ENCODE assay signal across 24 mouse cellular contexts in the genomic region with DNA sequence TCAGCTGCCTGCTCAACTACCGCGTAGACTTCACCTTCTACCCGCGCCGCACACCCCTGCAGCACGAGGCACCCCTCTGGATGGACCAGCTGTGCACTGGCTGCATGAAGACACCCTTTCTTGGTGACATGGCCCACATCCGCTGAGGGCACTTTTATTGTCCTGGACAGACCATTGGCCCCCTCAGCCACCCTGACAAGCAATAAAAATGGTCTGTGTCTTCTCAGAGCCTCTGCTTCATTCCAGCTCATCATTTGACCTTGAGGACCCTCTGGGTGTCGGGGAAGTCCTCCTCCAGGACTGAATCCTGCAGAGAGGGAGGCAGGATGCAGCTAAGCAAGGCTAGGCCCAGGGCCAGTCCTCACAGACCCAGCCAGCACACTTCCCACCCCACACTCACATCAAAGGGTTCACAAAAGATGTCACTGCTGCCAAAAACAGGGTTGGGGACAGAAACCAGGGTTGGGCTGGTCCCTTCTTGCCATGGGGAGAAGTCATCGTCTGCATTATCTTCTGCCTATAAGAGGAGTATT. TPM values are rescaled to one million over a fixed set of nuclear protein-coding genes. Genes with fewer than 3 reads are reported as not detected.
DNase-seq lines count a peak whose midpoint lies in the region; ATAC-seq and TF ChIP-seq lines count a peak whose summit lies in the region.
"Had no signal": no experiment of that assay in that cellular context is flagged by ENCODE, and none has a peak within 500 bp of the region (broad histone marks: within the 10 kb centered on the region; RNA-seq: fewer than 3 reads in every experiment).

No protein-coding gene starts in this region.

- peak; percentile 48 for DNase-seq in forebrain, embryonic 11.5 days (ENCODE audit: low spot score)
- no peak for DNase-seq in forebrain, postnatal 0 days
- DNase-seq in layer of hippocampus, adult 2 months (ENCODE audit: low spot score in 2 of 2), result no peak
- no peak for DNase-seq in layer of hippocampus, postnatal 14 days (ENCODE audit: low spot score in 2 of 2)
- DNase-seq in testis, postnatal 10 days (ENCODE audit: low spot score), result peak; percentile 38
- no peak for DNase-seq in testis, postnatal 14 days (ENCODE audit: low spot score)
- peak; percentile 60 to 83 for DNase-seq in lung, postnatal 4 days
- no peak for DNase-seq in left cerebral cortex, adult 9 months (ENCODE audit: low spot score in 2 of 2)
- DNase-seq: adrenal gland, adult 8-10 months; embryo, embryonic 11 days; heart, postnatal 4 days; layer of hippocampus, postnatal 36 days; retina, postnatal 1 day had no signal

- no peak overlapping the region for H3K4me2 ChIP-seq in forebrain, embryonic 11.5 days (ENCODE audit: low read depth, low read length, severe bottlenecking)
- no peak overlapping the region for H3K4me2 ChIP-seq in forebrain, postnatal 0 days (ENCODE audit: low read depth)
- H3K4me2 ChIP-seq: embryonic facial prominence, embryonic 15.5 days; heart, embryonic 15.5 days; kidney, embryonic 15.5 days; midbrain, embryonic 15.5 days; stomach, embryonic 15.5 days had no signal

- no peaks in the 10 kb centered on the region for H3K9me3 ChIP-seq in forebrain, embryonic 11.5 days (ENCODE audit: control insufficient read depth, low read length)
- H3K9me3 ChIP-seq in forebrain, postnatal 0 days (ENCODE audit: low read length), result no peaks in the 10 kb centered on the region
- H3K9me3 ChIP-seq: embryonic facial prominence, embryonic 15.5 days; forebrain, embryonic 10.5 days; heart, embryonic 15.5 days; kidney, embryonic 15.5 days; midbrain, embryonic 15.5 days; stomach, embryonic 15.5 days had no signal

- WGBS in forebrain, embryonic 11.5 days, result 95% methylated on average over 9 of the region's 9 CpGs
- 91% methylated on average over 9 of the region's 9 CpGs for WGBS in forebrain, postnatal 0 days

- H3K36me3 ChIP-seq in forebrain, embryonic 11.5 days (ENCODE audit: control insufficient read depth, insufficient read depth, low read length), result peaks cover 44% of the 10 kb centered on the region
- peaks cover 12% of the 10 kb centered on the region for H3K36me3 ChIP-seq in forebrain, postnatal 0 days (ENCODE audit: insufficient read depth)

- no peak overlapping the region for H3K27ac ChIP-seq in forebrain, embryonic 11.5 days (ENCODE audit: low read depth, low read length)
- no peak overlapping the region for H3K27ac ChIP-seq in forebrain, postnatal 0 days (ENCODE audit: low read depth, low read length)
- no peak overlapping the region for H3K27ac ChIP-seq in layer of hippocampus, adult 2 months
- H3K27ac ChIP-seq: embryonic facial prominence, embryonic 15.5 days; forebrain, embryonic 10.5 days; heart, embryonic 15.5 days; kidney, embryonic 15.5 days; midbrain, embryonic 15.5 days; stomach, embryonic 15.5 days had no signal

- H3K4me1 ChIP-seq in forebrain, embryonic 11.5 days (replicated peaks; ENCODE audit: control insufficient read depth, insufficient read depth, low read length), result no peaks in the 10 kb centered on the region
- H3K4me1 ChIP-seq in forebrain, postnatal 0 days (ENCODE audit: insufficient read depth), result 0 out of 2 replicates have a peak, but pooled peaks cover 4% of the 10 kb centered on the region

- H3K4me3 ChIP-seq in forebrain, embryonic 11.5 days (ENCODE audit: low read depth, low read length), result no peak overlapping the region
- no peak overlapping the region for H3K4me3 ChIP-seq in forebrain, postnatal 0 days (ENCODE audit: low read depth, low read length)
- peak overlapping the region; percentile 43 for H3K4me3 ChIP-seq in layer of hippocampus, adult 2 months
- H3K4me3 ChIP-seq: embryonic facial prominence, embryonic 15.5 days; forebrain, embryonic 10.5 days; heart, embryonic 15.5 days; kidney, embryonic 15.5 days; midbrain, embryonic 15.5 days; myocyte; stomach, embryonic 15.5 days had no signal

- no peaks in the 10 kb centered on the region for H3K27me3 ChIP-seq in forebrain, embryonic 11.5 days (ENCODE audit: control insufficient read depth, insufficient read depth, low read length)
- no peaks in the 10 kb centered on the region for H3K27me3 ChIP-seq in forebrain, postnatal 0 days (ENCODE audit: insufficient read depth, low read length)
- H3K27me3 ChIP-seq: CH12.LX; embryonic facial prominence, embryonic 15.5 days; heart, embryonic 15.5 days; kidney, embryonic 15.5 days; midbrain, embryonic 15.5 days; stomach, embryonic 15.5 days had no signal

- H3K9ac ChIP-seq in forebrain, embryonic 11.5 days (ENCODE audit: low read length), result no peak overlapping the region
- H3K9ac ChIP-seq in forebrain, postnatal 0 days, result no peak overlapping the region
- H3K9ac ChIP-seq: embryonic facial prominence, embryonic 15.5 days; heart, embryonic 15.5 days; kidney, embryonic 15.5 days; midbrain, embryonic 15.5 days; stomach, embryonic 15.5 days had no signal

- no peak for ATAC-seq in forebrain, embryonic 11.5 days (replicated peaks; ENCODE audit: low FRiP score)
- ATAC-seq in forebrain, postnatal 0 days, result no peak
- ATAC-seq: hindbrain, embryonic 16.5 days; intestine, postnatal 0 days; midbrain, embryonic 15.5 days had no signal

- no peak for TF ChIP-seq CTCF in forebrain, postnatal 0 days (IDR thresholded peaks at IDR 0.05; ENCODE audit: low read depth)
- TF ChIP-seq CTCF in layer of hippocampus, adult 2 months (conservative IDR thresholded peaks at IDR 0.05), result no peak

RNA-seq across cellular contexts. Expression of gene Nt5dc2, which starts 8.1 kb away (rescaled TPM):
- 565 and 637 TPM in 2 replicates for polyA plus RNA-seq in forebrain, embryonic 11.5 days (2014; fragmentation: Nextera tagmentation; extraction: Ambion mirVana)
- total RNA-seq in forebrain, postnatal 0 days (2014; rRNA removed), result 65.8 and 80.3 TPM in 2 replicates
- 104 and 107 TPM in 2 replicates for polyA plus RNA-seq in forebrain, postnatal 0 days (2015; fragmentation: Nextera tagmentation; extraction: Ambion mirVana)
- 10 to 100 TPM; 12.6 to 13.4 TPM for total RNA-seq in layer of hippocampus, adult 2 months (2021)
- 10 to 100 TPM; 15.2 to 18.8 TPM for total RNA-seq in layer of hippocampus, postnatal 14 days (2021)

RNA-seq across cellular contexts. Expression of gene Smim4, which starts 10.2 kb away (rescaled TPM):
- 50.9 and 52.7 TPM in 2 replicates for polyA plus RNA-seq in forebrain, embryonic 11.5 days (2014; fragmentation: Nextera tagmentation; extraction: Ambion mirVana)
- 9.9 and 16.6 TPM in 2 replicates for total RNA-seq in forebrain, postnatal 0 days (2014; rRNA removed)
- polyA plus RNA-seq in forebrain, postnatal 0 days (2015; fragmentation: Nextera tagmentation; extraction: Ambion mirVana), result 49.1 and 82.7 TPM in 2 replicates
- 10 to 100 TPM; 26.4 to 28.0 TPM for total RNA-seq in layer of hippocampus, adult 2 months (2021)
- 10 to 100 TPM; 35.5 to 36.2 TPM for total RNA-seq in layer of hippocampus, postnatal 14 days (2021)

RNA-seq across cellular contexts. Expression of gene Stab1, which starts 29.5 kb away (rescaled TPM):
- 21.8 and 27.1 TPM in 2 replicates for polyA plus RNA-seq in forebrain, embryonic 11.5 days (2014; fragmentation: Nextera tagmentation; extraction: Ambion mirVana)
- 21.9 and 23.3 TPM in 2 replicates for total RNA-seq in forebrain, postnatal 0 days (2014; rRNA removed)
- 7.7 and 11.4 TPM in 2 replicates for polyA plus RNA-seq in forebrain, postnatal 0 days (2015; fragmentation: Nextera tagmentation; extraction: Ambion mirVana)
- total RNA-seq in layer of hippocampus, adult 2 months (2021), result 10 to 100 TPM; 23.2 TPM
- 10 to 100 TPM; 27.9 to 32.0 TPM for total RNA-seq in layer of hippocampus, postnatal 14 days (2021)
- total RNA-seq: granulocyte monocyte progenitor cell, adult 5-6 weeks had no signal

Comparison
In these comparisons a context has a peak if more than half of its experiments do, and no peak if none do; other contexts are left out.
1. DNase-seq: peak in forebrain, embryonic 11.5 days (single experiment), testis, postnatal 10 days (single experiment) and lung, postnatal 4 days (2 of 2); none in forebrain, postnatal 0 days (single experiment), layer of hippocampus, adult 2 months (0 of 2), layer of hippocampus, postnatal 14 days (0 of 2), testis, postnatal 14 days (single experiment) and left cerebral cortex, adult 9 months (0 of 2).